Mouse (Mus musculus) heart, embryonic 13.5 days (tissue): ENCODE data around the gene Slit3. TPM values are rescaled to one million over a fixed set of nuclear protein-coding genes. Genes with fewer than 3 reads are reported as not detected.

Experiments
- ATAC-seq: fragments of 200-750 bp; cut with Nextera tagmentation; 2 replicates; pipeline ENCODE4 v1.8.0; 2017; ENCODE audit warnings: moderate TSS enrichment; ENCODE audit not compliant: insufficient number of reproducible peaks, low FRiP score, low TSS enrichment; ENCODE audit errors: extremely low read depth
- H3K27ac ChIP-seq: fragments of 300-500 bp; sonication (generic); replicated peaks from 2 replicates; pipeline ENCODE4 v1.5.1; 2015; ENCODE audit warnings: moderate library complexity, mild to moderate bottlenecking, inconsistent platforms
- H3K27me3 ChIP-seq: fragments of 300-500 bp; sonication (generic); replicated peaks from 2 replicates; pipeline ENCODE4 v1.6.1; 2015; ENCODE audit warnings: mild to moderate bottlenecking, inconsistent platforms
- H3K36me3 ChIP-seq: fragments of 300-500 bp; sonication (generic); 2 replicates; pipeline ENCODE4 v1.6.1; 2015; ENCODE audit warnings: mild to moderate bottlenecking, inconsistent platforms
- H3K4me1 ChIP-seq: fragments of 300-500 bp; sonication (generic); 2 replicates; pipeline ENCODE4 v1.6.1; 2015; ENCODE audit warnings: inconsistent platforms
- H3K4me2 ChIP-seq: fragments of 300-500 bp; sonication (generic); 2 replicates; pipeline ENCODE4 v1.6.1; 2015; ENCODE audit warnings: inconsistent platforms, mild to moderate bottlenecking, moderate library complexity
- H3K4me3 ChIP-seq: fragments of 300-500 bp; sonication (generic); 2 replicates; pipeline ENCODE4 v1.5.1; 2015; ENCODE audit warnings: moderate library complexity, mild to moderate bottlenecking, inconsistent platforms
- H3K9ac ChIP-seq: fragments of 300-500 bp; sonication (generic); 2 replicates; pipeline ENCODE4 v1.6.1; 2015; ENCODE audit warnings: inconsistent platforms, mild to moderate bottlenecking, moderate library complexity
- H3K9me3 ChIP-seq: fragments of 300-500 bp; sonication (generic); 2 replicates; pipeline ENCODE4 v1.6.1; 2016; ENCODE audit warnings: inconsistent platforms
- WGBS: fragments of 180-500 bp; shearing (Covaris S2); methylation state at CpG from one replicate; pipeline ENCODE4 v1.1.7; 2015; ENCODE audit warnings: mixed read lengths; 5-methylcytosine and 5-hydroxymethylcytosine counted together
- polyA plus RNA-seq: library from polyadenylated mRNA; unstranded; fragments of >200 nt; fragmentation: Nextera tagmentation; extraction: Ambion mirVana; gene quantifications from 2 replicates; pipeline ENCODE4 v1.2.1, GENCODE M21; 2015

Gene Slit3
- polyA plus RNA-seq, 1 experiment from 2014 or later = 12.5 TPM

- ATAC-seq = no peak
- no peak overlapping the region for H3K27ac ChIP-seq
- H3K4me1 ChIP-seq = peaks cover 6% of the 10 kb centered on the region
- peaks cover 13% of the 10 kb centered on the region; the same call in 1 of the 2 replicates for H3K36me3 ChIP-seq
- no peak overlapping the region for H3K4me3 ChIP-seq
- H3K9ac ChIP-seq = no peak overlapping the region
- no peak overlapping the region for H3K4me2 ChIP-seq
- H3K9me3 ChIP-seq = no peaks in the 10 kb centered on the region
- WGBS = 85% methylated on average over 7 of the region's 7 CpGs
- 0 out of 2 replicates have a peak, but pooled peaks cover 2% of the 10 kb centered on the region for H3K27me3 ChIP-seq
Measured at GRCm38 (mm10) chr11:35673050-35673449, 552.0 kb downstream of the Slit3 start.

- Histone ChIP-seq H3K9me3 (no peaks in the 10 kb centered on the region), H3K4me2 (no peak overlapping the region), H3K36me3 (peaks cover 13% of the 10 kb centered on the region; the same call in 1 of the 2 replicates), H3K27ac (no peak overlapping the region), H3K4me3 (no peak overlapping the region), H3K27me3 (0 out of 2 replicates have a peak, but pooled peaks cover 2% of the 10 kb centered on the region), H3K4me1 (no peaks in the 10 kb centered on the region), H3K9ac (no peak overlapping the region)
- 88% methylated on average over 9 of the region's 9 CpGs for WGBS
- no peak for ATAC-seq
Measured at GRCm38 (mm10) chr11:35674242-35674641, 553.2 kb downstream of the Slit3 start.

DNA sequence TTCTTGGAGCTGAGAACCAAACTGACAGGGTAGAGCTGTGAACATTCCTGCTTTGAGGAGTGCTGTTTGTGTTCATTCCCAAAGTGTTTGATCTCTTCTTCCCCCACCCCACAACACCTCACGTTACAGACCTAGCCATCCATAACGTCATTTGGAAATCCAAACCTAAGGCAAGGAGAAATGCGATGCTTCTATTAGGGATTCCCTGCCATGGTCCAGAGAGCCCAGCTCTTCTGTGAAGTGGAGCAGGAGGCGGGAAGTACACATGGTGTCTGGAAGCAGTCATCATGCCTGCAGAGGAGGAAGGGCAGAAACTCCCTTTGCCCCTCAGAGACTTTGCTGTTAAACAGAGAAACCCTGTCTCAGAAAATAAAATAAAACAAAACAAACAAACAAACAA, 555.7 kb downstream of the Slit3 start:
- no peak for ATAC-seq
- Histone ChIP-seq H3K4me1 (no peaks in the 10 kb centered on the region), H3K4me3 (no peak overlapping the region), H3K27me3 (no peaks in the 10 kb centered on the region), H3K9ac (no peak overlapping the region), H3K4me2 (no peak overlapping the region), H3K9me3 (no peaks in the 10 kb centered on the region), H3K27ac (no peak overlapping the region), H3K36me3 (peaks cover 2% of the 10 kb centered on the region; the same call in 1 of the 2 replicates)
- 63% methylated on average over 4 of the region's 4 CpGs for WGBS

DNA sequence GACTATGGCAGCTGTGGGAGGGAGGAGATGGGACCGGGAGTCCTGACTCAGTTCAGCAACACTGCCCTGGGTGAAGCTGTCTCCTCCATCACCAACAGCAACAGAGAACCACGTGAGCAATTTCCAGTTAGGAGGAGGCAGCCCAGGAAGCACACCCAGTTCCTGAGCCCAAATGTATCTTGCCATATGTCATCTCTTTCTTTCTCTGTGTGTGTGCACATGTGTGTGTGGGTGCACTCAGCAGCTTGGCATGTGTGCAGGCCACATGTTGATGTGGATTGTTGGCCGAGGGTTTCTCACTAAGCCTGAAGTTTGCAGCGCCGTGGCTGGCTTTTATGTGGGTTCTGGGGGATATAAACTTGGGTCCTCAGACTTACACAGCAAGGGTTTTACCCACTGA, 559.0 kb downstream of the Slit3 start:
- WGBS = 76% methylated on average over 5 of the region's 5 CpGs

DNA sequence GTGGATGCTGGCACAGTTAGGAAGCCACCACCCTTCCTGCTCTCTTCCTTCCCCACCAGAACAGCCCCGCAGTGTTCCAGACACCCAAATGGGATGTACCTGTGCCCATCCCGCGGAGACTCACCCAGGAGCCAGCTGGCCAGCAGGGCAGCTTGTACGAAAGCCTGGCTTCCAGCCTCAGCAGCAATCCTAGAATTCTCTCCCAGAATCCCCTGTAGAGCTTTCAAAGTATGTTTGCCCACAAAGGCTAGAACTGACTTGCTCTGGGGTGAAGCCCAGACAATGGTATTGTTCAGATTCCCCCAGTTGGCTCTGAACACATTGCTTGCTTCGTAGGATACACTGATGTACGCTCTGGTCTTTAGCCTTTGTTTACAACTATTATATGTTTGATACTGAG, 566.3 kb downstream of the Slit3 start:
- Histone ChIP-seq H3K4me3 (no peak overlapping the region), H3K9ac (no peak overlapping the region), H3K4me1 (no peaks in the 10 kb centered on the region), H3K27ac (no peak overlapping the region), H3K9me3 (no peaks in the 10 kb centered on the region; the same call in 1 of the 2 replicates), H3K36me3 (peaks cover 23% of the 10 kb centered on the region), H3K4me2 (no peak overlapping the region), H3K27me3 (no peaks in the 10 kb centered on the region)
- WGBS = 76% methylated on average over 6 of the region's 6 CpGs
- ATAC-seq = no peak

More for the DNA sequence above, 559.0 kb downstream of the Slit3 start:
- Histone ChIP-seq H3K4me3 (no peak overlapping the region), H3K27me3 (no peaks in the 10 kb centered on the region), H3K9me3 (no peaks in the 10 kb centered on the region), H3K36me3 (no peaks in the 10 kb centered on the region), H3K27ac (no peak overlapping the region), H3K4me1 (no peaks in the 10 kb centered on the region), H3K9ac (no peak overlapping the region), H3K4me2 (no peak overlapping the region)
- no peak for ATAC-seq

DNA sequence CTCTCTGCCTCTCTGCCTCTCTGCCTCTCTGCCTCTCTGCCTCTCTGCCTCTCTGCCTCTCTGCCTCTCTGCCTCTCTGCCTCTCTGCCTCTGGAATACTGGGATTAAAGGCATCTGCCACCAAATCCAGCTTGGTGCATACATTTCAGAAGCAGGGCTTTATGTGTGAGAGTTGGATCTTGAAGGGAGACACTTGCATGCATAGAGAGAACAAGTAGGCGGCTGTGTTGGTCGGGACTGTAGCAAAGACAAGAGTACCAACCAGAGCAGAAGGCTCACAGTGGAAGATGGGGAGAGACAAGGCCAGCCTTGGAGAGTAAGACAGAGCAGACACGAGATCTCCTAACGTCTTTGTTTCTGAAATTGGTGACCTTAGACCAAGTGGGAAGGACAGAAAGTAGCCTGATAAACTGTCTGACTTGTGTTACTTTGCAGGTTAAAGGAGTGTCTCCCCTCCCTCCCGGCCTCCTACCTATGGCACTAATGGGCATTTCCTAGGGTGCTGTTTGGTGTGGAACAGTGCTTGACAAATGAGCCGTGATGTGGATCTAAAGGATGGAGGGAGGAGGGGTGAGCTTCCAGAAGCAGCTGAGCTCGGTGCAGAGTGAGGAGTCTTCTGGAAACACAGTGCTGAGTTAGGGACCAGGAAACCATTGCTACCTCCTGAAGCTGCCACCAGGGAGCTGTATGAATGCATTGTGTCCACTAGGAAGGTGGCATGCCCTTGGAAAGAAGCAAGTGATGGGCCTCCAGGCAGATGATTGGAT, 569.7 kb downstream of the Slit3 start:
- H3K27me3 ChIP-seq = no peaks in the 10 kb centered on the region
- no peak overlapping the region for H3K4me3 ChIP-seq
- no peak for ATAC-seq
- H3K9ac ChIP-seq = no peak overlapping the region
- no peak overlapping the region for H3K27ac ChIP-seq
- no peak overlapping the region for H3K4me2 ChIP-seq
- WGBS = 69% methylated on average over 7 of the region's 7 CpGs
- H3K36me3 ChIP-seq = peaks cover 23% of the 10 kb centered on the region
- H3K9me3 ChIP-seq = no peaks in the 10 kb centered on the region; the same call in 1 of the 2 replicates
- H3K4me1 ChIP-seq = no peaks in the 10 kb centered on the region

- no peak overlapping the region for H3K27ac ChIP-seq
- peaks cover 14% of the 10 kb centered on the region for H3K36me3 ChIP-seq
- no peaks in the 10 kb centered on the region; the same call in 1 of the 2 replicates for H3K9me3 ChIP-seq
- H3K27me3 ChIP-seq = no peaks in the 10 kb centered on the region
- H3K4me3 ChIP-seq = no peak overlapping the region
- 13% methylated on average over 5 of the region's 5 CpGs for WGBS
- ATAC-seq = no peak
- H3K4me2 ChIP-seq = no peak overlapping the region
- H3K4me1 ChIP-seq = no peaks in the 10 kb centered on the region
- H3K9ac ChIP-seq = no peak overlapping the region
Measured at GRCm38 (mm10) chr11:35693136-35693535, 572.1 kb downstream of the Slit3 start.

GRCm38 (mm10) chr11:35693625-35694024, 572.6 kb downstream of the Slit3 start:
- Histone ChIP-seq H3K27ac (no peak overlapping the region), H3K4me1 (no peaks in the 10 kb centered on the region), H3K9ac (no peak overlapping the region), H3K9me3 (no peaks in the 10 kb centered on the region; the same call in 1 of the 2 replicates), H3K4me2 (no peak overlapping the region), H3K36me3 (peaks cover 9% of the 10 kb centered on the region), H3K4me3 (no peak overlapping the region), H3K27me3 (no peaks in the 10 kb centered on the region)
- ATAC-seq = no peak
- WGBS = 73% methylated on average over 7 of the region's 7 CpGs

- Histone ChIP-seq H3K27ac (no peak overlapping the region), H3K4me3 (no peak overlapping the region), H3K9ac (no peak overlapping the region), H3K9me3 (no peaks in the 10 kb centered on the region), H3K27me3 (no peaks in the 10 kb centered on the region), H3K4me2 (no peak overlapping the region), H3K36me3 (peaks cover 11% of the 10 kb centered on the region; the same call in 1 of the 2 replicates), H3K4me1 (no peaks in the 10 kb centered on the region)
- WGBS = 78% methylated on average over 7 of the region's 7 CpGs
- no peak for ATAC-seq
Measured at GRCm38 (mm10) chr11:35697476-35697875, 576.5 kb downstream of the Slit3 start.

DNA sequence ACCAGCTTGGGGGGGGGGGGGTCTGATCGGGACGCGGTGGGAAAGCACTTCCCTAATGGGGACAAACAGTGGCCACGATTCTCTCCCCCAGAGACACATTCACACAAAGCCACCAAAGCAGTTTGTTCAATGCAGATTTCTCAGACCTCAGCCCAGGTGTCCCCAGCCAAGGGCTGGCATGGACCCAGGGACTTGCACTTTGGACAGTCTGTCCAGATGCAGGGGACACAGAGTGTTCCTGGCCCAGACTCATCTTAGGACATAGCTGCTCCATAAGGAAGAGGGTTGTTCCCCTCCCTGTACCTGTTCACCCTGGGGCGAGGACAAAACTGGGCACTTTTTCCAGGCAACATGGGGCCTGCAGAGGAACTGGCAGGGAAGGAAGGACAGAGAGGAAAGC, 577.9 kb downstream of the Slit3 start:
- Histone ChIP-seq H3K4me3 (no peak overlapping the region), H3K9me3 (peaks cover 6% of the 10 kb centered on the region; the same call in 1 of the 2 replicates), H3K27ac (no peak overlapping the region), H3K9ac (no peak overlapping the region), H3K4me1 (no peaks in the 10 kb centered on the region), H3K27me3 (no peaks in the 10 kb centered on the region), H3K36me3 (peaks cover 24% of the 10 kb centered on the region), H3K4me2 (no peak overlapping the region)
- WGBS = 80% methylated on average over 5 of the region's 5 CpGs
- ATAC-seq = no peak

- no peak overlapping the region for H3K9ac ChIP-seq
- H3K4me3 ChIP-seq = no peak overlapping the region
- H3K4me1 ChIP-seq = no peaks in the 10 kb centered on the region
- H3K36me3 ChIP-seq = peaks cover 40% of the 10 kb centered on the region
- no peak overlapping the region for H3K27ac ChIP-seq
- H3K9me3 ChIP-seq = peaks cover 6% of the 10 kb centered on the region; the same call in 1 of the 2 replicates
- WGBS = 70% methylated on average over 4 of the region's 4 CpGs
- ATAC-seq = no peak
- no peaks in the 10 kb centered on the region for H3K27me3 ChIP-seq
- H3K4me2 ChIP-seq = no peak overlapping the region
Measured at GRCm38 (mm10) chr11:35703471-35703870, 582.4 kb downstream of the Slit3 start.

DNA sequence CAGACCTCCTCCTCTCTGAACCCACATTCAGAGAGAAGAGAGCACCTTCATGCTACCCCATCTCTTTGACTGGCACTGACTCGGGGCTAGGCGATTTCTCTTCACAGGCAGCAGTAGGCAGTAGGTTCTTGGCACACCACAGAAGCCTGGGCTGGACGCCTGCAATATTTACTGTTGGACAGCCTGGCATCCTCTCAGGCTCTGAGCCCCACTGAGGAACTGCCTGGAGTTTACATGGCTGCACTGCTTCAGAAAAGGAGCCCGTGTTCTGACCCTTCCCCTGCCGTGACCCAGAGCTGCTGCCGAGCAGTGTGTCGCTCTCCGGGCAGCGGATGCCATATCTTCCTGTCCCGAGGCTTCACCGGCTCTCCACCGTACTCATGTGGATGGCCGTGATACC, 583.4 kb downstream of the Slit3 start:
- no peak for ATAC-seq
- H3K9ac ChIP-seq = no peak overlapping the region
- no peaks in the 10 kb centered on the region for H3K4me1 ChIP-seq
- H3K27me3 ChIP-seq = no peaks in the 10 kb centered on the region
- 89% methylated on average over 13 of the region's 13 CpGs for WGBS
- no peak overlapping the region for H3K4me2 ChIP-seq
- H3K36me3 ChIP-seq = peaks cover 41% of the 10 kb centered on the region
- H3K9me3 ChIP-seq = peaks cover 6% of the 10 kb centered on the region; the same call in 1 of the 2 replicates
- H3K27ac ChIP-seq = no peak overlapping the region
- H3K4me3 ChIP-seq = no peak overlapping the region
